Comparison of ENCODE assay signal across 17 mouse cellular contexts in genomic region chr12:37251688-37252087, GRCm38 (mm10). TPM values are rescaled to one million over a fixed set of nuclear protein-coding genes. Genes with fewer than 3 reads are reported as not detected.
"Had no signal": no experiment of that assay in that cellular context is flagged by ENCODE, and none has a peak within 500 bp of the region (broad histone marks: within the 10 kb centered on the region; RNA-seq: fewer than 3 reads in every experiment).

No protein-coding gene starts in this region.

- H3K36me3 ChIP-seq: neural tube, embryonic 12.5 days; neural tube, embryonic 13.5 days; neural tube, embryonic 15.5 days; stomach, embryonic 15.5 days had no signal

- H3K27ac ChIP-seq: neural tube, embryonic 12.5 days; neural tube, embryonic 13.5 days; neural tube, embryonic 15.5 days; stomach, embryonic 15.5 days had no signal

- DNase-seq: retina, postnatal 1 day; right cerebral cortex, adult 18-20 months; right cerebral cortex, postnatal 14 days; right cerebral cortex, postnatal 25 days; right cerebral cortex, postnatal 4 days; spleen, adult 18-20 months; thymus, adult 18-20 months; thymus, adult 2 months; thymus, postnatal 14 days; thymus, postnatal 25 days; thymus, postnatal 36 days; thymus, postnatal 4 days had no signal

- H3K27me3 ChIP-seq: neural tube, embryonic 12.5 days; neural tube, embryonic 13.5 days; neural tube, embryonic 15.5 days; stomach, embryonic 15.5 days had no signal

- H3K4me1 ChIP-seq: neural tube, embryonic 12.5 days; neural tube, embryonic 13.5 days; neural tube, embryonic 15.5 days; stomach, embryonic 15.5 days had no signal

- H3K4me3 ChIP-seq: neural tube, embryonic 12.5 days; neural tube, embryonic 13.5 days; neural tube, embryonic 15.5 days; stomach, embryonic 15.5 days had no signal

- H3K9ac ChIP-seq: neural tube, embryonic 12.5 days; neural tube, embryonic 13.5 days; neural tube, embryonic 15.5 days; stomach, embryonic 15.5 days had no signal

- H3K9me3 ChIP-seq: neural tube, embryonic 12.5 days; neural tube, embryonic 13.5 days; neural tube, embryonic 15.5 days; stomach, embryonic 15.5 days had no signal

- H3K4me2 ChIP-seq: neural tube, embryonic 12.5 days; neural tube, embryonic 13.5 days; neural tube, embryonic 15.5 days; stomach, embryonic 15.5 days had no signal

RNA-seq across cellular contexts. Expression of gene Agmo, which starts 10.2 kb away (rescaled TPM):
- total RNA-seq: neutrophil, adult 5-6 weeks had no signal
